Mouse (Mus musculus) cerebellum, adult 9-10 months (tissue): ENCODE measurements around the gene Dnajb9.
A peak's percentile ranks its signal among the peaks of the same experiment; 100 is the strongest.
"Not testable (repeated sequence)": the region's sequence is repeated elsewhere in the genome, so short reads cannot be mapped to it uniquely, and the experiment has no call there.

Experiments
- DNase-seq: peaks from one replicate; pipeline ENCODE4 v3.0.0; 2022

Gene Dnajb9

DNA sequence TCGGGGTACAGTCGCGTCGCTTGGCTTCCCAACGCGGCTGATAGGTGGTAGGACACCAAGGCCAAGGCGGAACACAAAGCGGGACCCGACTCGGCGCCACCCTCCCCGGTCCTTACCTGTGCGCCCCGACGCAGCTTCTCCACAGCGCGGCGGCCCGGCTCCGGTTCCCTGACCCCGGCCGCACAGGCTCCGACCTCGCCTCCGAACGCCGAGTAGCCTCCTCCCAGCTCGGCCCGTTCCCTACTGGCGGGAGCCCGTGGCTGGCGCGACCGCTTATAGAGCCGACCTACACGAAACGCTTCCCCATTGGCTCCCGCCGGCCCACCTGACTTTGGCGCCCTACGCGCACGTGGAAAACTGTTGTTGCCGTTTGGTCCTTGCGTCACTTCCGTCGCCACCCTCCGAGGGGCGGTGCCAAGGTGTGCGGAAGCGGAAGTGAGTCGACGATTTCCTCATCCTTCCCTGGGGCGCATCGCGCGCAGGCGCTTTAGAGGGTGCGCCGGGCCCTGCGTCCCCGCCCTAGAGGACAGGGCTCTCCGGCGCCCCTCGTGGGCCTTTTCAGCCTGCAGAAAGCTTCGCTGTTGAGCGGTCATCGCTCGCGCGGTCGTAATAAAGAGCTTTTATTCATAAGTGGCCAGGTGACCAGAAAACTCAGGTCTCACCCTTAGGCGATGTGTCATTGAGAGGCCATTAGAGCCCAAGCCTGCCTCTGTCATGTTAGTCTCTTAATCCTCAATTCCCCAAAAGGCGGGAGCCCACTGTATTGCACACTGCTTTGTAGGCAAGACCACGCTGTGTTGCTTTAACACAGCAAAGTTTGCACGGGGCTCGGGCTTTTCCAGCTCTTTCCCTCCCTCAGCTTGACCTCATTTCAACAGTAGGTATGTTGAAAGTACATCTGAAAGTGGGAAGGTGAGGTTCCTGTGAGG lies at the start of gene Dnajb9:
Gene Dnajb9, minus strand, starts transcription at position 503 of the 929 bp plus-strand sequence.
- peak; percentile 100 for DNase-seq

DNA sequence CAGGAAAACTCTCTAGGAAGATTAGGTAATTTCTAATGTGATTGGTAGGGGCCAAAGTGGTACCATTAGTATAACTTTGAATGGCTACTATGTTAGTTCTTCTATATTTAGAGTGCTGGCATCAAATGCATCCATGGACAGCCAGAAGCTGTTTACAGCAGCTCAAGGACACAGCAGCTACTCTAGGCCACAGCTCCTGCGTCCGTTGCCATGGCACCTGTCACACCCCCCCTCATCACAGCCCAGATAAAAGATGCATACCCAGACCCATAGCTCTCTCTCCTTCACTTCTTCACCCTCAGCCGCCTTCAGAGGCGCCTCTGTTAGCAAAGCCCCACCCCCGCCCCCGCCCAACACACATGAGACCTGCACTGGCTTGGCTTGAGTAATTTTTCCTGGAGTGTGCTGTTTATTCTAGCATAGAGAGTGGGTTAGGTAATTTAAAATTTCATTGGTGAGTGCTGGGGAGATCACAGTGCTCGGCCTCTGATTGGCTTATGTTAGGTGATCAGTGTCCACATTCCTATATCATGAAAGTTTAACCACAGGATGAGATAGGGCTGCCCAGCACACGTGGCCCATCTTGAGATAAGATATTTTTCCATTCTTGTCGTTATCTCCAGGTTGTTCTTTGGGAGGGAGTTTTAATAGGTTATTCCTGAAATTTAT lies 38.3 kb upstream of the Dnajb9 start:
- DNase-seq = no peak

- DNase-seq = peak; percentile 18
These were observed 35.6 kb upstream of the Dnajb9 start for GRCm38 (mm10) chr12:44245739-44246138.

GRCm38 (mm10) chr12:44242407-44242806 lies 32.3 kb upstream of the Dnajb9 start:
- DNase-seq = no peak

DNA sequence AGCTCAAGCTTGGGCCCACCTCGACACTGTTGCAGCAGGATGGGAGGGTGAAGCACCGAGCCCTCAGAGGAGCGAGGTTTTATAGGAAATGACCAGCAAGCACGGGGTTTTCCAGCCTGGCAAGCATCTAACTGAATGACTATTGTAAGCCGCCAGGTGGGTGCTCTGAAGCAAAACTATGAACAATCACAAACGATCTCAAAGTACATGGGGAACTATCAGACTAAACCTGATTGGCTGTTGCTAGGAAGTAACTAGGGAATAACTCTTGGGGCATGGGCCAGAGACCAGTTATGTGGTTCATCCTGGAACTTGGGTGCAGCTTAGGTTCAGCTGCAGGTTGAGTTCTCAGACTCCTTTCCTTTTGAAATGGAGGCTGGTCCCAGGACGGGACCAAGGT lies 31.0 kb upstream of the Dnajb9 start:
- DNase-seq = no peak

DNA sequence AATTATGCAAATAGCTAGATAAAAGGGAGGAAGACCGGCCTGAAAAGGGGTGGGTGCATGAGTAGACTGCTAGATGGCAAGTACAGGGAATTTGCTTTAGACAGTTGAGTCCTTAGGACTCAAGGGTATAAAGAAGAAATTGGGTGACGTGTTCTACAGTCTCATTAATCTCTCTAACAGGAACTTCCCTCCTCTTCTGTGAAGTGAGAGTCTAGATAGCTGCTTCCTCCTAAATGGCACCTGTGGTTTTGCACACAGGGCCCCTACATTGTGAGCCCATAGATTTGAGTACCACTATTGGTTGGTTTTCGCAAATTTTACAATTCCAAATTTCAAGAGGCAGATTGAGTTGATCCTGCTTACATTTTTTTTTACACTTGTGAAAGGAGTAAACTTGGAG lies 14.5 kb upstream of the Dnajb9 start:
- no peak for DNase-seq

DNA sequence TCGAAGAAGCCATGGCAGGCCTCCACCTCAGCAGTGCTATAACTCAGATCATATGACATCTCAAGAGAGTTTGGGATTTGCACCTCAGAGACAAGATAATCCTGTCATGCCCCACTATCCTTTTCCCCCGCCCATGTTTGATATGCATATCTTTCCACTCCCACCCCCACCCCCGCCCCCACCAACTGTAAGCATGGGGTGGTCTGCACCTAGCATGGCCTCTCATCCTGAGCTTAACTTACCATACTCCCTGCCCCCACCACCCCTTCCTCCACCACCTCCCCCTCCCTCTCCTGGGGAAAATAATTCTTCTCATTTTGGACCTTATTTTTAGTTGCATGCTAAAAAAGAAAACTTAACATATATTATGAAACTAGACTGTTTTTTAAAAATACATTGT lies 12.9 kb upstream of the Dnajb9 start:
- DNase-seq = no peak

- peak; percentile 31 for DNase-seq
These were observed 11.7 kb upstream of the Dnajb9 start for GRCm38 (mm10) chr12:44221651-44222356.

DNA sequence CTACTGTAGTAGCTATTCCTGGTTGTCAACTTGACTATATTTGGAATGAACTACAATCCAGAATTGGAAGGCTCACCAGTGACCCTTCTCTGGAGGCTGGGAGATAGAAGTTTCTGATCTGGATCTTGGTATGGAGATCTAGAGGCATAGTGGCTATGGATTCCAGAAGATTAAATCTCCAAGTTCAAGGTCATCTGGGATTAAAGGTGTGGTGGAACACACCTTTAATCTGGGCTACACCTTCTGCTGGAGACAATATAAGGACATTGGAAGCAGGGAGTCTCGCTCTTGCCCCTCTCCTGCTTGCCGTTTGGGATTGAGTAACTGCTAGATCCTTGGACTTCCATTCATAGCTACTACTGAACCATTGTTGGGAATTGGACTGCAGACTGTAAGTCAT lies 10.9 kb upstream of the Dnajb9 start, which contains the start of gene Pnpla8:
Gene Pnpla8, plus strand, starts transcription at position 301 of the 400 bp plus-strand sequence.
- DNase-seq = not testable (repeated sequence)

GRCm38 (mm10) chr12:44211555-44211954 lies 1.4 kb upstream of the Dnajb9 start:
- no peak for DNase-seq

- DNase-seq = peak; percentile 64
These were observed 844 bp downstream of the Dnajb9 start for GRCm38 (mm10) chr12:44209141-44209823.

GRCm38 (mm10) chr12:44197873-44198525 lies 12.1 kb downstream of the Dnajb9 start:
- DNase-seq = no peak

DNA sequence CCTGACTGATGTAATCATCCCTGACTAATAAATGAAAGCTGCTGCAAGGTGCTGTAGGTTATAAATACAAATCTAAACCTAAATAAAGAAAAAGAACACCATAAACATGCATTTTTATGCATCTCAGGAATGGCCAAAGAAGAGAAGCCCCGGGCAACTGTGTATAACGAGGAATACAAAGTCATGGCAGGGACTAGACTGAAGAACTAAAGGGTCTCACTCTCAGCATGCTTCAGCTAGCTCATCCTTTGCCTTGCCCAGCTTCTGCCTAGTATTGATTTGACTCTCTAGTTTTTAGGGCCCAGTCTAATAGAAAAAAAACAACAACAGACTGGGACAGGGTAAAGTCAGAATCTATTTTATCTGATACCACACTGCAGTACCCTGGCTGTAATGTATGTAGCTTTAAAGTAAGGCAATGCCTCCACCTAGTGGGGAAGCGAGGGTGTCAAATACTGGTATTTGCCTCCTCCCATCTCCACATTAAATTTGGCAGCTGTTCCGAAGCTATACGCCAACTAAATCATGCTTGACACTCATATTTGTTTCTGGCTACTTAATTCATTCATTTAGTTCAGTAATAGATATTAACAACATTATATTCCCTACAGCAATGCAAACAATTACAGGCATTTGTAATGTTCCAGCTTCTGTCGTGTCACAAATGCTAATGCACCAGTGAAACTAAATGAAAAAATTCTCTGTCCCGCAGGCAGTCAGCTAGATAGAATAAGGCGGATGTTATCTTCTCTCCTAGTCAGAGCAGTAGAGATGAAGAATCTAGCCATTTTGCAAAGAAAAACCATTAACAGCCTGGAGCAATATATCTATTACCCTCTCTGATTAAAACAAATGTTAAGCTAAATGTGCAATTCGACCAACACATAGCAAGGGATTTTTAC lies 28.8 kb downstream of the Dnajb9 start:
- DNase-seq = peak; percentile 53

GRCm38 (mm10) chr12:44177038-44177355 lies 33.1 kb downstream of the Dnajb9 start:
- no peak for DNase-seq

DNA sequence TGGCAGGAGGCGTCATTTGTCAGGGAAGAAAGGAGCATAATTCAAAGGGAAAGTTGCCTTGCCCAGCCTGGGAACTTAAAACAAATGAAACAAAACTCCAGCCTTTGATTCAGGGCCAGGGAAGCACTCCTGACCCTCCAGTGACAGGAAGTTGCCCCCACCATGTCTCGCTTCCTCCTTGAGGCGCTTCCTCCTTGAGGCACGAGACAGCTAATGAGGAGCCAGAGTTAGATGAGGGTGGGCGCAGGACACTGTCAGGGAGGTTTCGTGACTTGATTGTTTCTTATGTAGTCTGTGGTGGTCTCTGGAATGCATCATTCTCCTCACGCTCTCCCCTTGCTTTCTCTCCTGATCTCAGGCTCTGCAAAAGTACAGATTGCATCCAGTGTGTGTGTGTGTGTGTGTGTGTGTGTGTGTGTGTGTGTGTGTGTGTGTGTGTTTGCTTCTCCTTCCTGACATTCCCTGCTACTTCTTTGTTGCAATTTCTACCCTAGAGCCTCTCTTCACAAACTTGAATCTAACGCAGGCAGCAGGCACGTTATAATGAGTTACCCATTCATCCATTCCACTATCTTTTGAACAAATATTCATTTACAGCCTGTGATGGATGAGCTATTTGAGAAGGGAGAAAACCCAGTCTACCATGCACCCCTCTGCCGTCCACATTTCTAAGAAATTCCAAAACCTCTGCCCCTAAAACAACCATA lies 33.6 kb downstream of the Dnajb9 start:
- no peak for DNase-seq

DNA sequence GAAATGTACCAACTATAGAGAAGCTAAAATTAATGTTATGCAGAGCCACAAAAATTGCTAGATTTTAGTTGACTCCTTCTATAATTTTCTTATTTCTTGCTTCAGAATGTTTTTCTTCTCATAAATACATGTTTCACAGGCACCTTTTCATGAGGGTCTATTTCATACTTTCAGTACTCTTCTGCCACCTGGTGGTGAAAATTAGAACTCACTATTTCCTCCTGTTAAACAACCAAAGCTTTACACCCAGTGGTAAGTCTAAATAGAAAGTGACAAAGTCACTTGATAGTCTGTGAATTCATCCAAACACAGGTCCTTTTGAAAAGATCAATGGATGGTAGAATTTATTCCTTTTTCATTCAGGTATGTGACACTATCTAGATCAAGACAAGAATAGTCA lies 43.2 kb downstream of the Dnajb9 start:
- peak; percentile 67 for DNase-seq

GRCm38 (mm10) chr12:44159349-44159748 lies 50.8 kb downstream of the Dnajb9 start:
- DNase-seq = no peak
